Mouse (Mus musculus): ENCODE data around the gene Agbl4. TPM values are rescaled to one million over a fixed set of nuclear protein-coding genes. Genes with fewer than 3 reads are reported as not detected.

The Agbl4 gene
- total RNA-seq, 2 experiments from 2014 or later: 0.16 to 0.83 TPM

DNA sequence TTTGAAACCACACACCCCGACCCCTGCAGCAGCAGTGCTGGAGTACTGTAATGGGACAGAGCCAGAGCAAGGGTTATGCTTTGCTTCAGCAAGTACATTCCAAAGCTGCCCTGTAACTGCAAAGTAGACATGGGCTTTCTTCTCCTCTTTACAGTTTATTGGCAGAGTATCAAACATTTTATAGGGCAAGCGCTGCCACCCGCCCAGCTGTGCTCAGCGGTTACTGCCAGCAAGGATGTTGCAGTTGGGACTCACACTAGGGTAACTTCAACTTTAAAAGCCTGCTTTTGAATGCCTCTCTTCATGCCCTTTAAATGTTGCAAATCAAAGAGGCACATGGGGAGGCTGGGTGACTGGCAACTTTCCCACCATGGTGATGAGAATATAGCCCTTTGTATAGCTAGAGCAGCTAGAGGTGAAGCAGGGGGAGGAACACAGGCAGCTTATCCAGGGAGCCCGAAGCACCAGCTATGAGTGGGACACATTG is 1293.6 kb downstream of the Agbl4 start:
- intact Hi-C loops (cut with DNase I): no loop called here
- DNase-seq: no peak

GRCm38 (mm10) chr4:111701381-111701780 is 1303.9 kb downstream of the Agbl4 start:
- intact Hi-C loops (cut with DNase I): no loop called here
- DNase-seq: no peak

DNA sequence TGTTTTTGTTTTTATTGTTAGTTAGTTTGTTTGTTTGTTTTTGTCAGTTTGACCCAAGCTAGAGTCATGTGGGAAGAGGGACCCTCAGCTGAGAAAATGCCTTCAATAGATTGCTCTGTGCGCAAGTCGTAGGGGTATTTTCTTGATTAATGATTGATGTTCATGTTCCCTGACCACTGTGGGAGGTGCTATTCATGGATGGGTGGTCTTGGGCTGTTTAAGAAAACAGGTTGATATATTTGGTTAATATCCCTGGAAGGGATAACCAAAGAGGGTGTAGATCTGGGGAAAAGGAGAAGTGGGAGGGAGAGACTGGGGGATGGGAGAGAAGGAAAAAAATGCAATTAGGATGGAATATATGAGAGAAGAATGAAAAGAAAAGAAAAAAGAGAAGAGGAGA is 1306.7 kb downstream of the Agbl4 start:
- intact Hi-C loops (cut with DNase I): no loop called here
- DNase-seq: no peak

- intact Hi-C loops (cut with DNase I): no loop called here
- DNase-seq: no peak
Observed at GRCm38 (mm10) chr4:111704975-111705374, 1307.5 kb downstream of the Agbl4 start.

Other genes with a start within 250 kb of the Agbl4 start
- gene Elavl4, start 45.8 kb upstream of the Agbl4 start, total RNA-seq (2021): under 1 TPM in 1 of 2 experiments, not detected in 1; 0.53 TPM